Mouse (Mus musculus): Measurements from ENCODE around the gene Cdkn2a. TPM values are rescaled to one million over a fixed set of nuclear protein-coding genes. Genes with fewer than 3 reads are reported as not detected.

Gene Cdkn2a
- total and polyA plus RNA-seq, 2 experiments from 2014 or later = not detected

DNA sequence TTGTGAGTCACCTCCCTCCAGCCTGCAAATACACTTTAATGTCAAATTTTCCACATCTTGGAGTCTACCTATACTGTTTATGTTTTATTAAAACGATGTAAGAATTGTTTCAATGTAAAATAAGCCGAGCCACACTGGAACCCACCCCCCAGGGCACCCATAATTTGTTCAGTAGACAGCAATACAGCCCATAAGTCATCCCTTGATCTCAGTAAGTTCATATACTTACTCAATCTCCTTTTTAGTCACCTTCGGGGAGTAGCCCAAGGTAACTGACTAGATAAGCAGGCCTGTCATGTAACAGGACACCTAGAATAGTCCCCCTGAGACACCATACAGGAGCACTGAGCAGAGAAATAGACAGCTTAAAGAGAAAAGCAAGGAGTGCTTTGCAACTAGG, 11.2 kb upstream of the Cdkn2a start:
- Histone ChIP-seq H3K4me2 (ENCODE audit: low read depth, low read length) (no peak overlapping the region), H3K36me3 (ENCODE audit: insufficient read depth, low read length) (no peaks in the 10 kb centered on the region), H3K9ac (replicated peaks; ENCODE audit: low read length) (no peak overlapping the region), H3K4me3 (ENCODE audit: low read length) (no peak overlapping the region), H3K27me3 (ENCODE audit: insufficient read depth, low read length) (peaks cover 89% of the 10 kb centered on the region), H3K4me1 (ENCODE audit: insufficient read depth, low read length) (no peaks in the 10 kb centered on the region), H3K27ac (no peak overlapping the region), H3K9me3 (ENCODE audit: low read length) (no peaks in the 10 kb centered on the region)
- no peak for ATAC-seq
- no peak for DNase-seq (ENCODE audit: low spot score)
- TF ChIP-seq CTCF (IDR thresholded peaks at IDR 0.05; ENCODE audit: low read depth) = no peak
- 8% methylated on average over 3 of the region's 3 CpGs for WGBS

DNA sequence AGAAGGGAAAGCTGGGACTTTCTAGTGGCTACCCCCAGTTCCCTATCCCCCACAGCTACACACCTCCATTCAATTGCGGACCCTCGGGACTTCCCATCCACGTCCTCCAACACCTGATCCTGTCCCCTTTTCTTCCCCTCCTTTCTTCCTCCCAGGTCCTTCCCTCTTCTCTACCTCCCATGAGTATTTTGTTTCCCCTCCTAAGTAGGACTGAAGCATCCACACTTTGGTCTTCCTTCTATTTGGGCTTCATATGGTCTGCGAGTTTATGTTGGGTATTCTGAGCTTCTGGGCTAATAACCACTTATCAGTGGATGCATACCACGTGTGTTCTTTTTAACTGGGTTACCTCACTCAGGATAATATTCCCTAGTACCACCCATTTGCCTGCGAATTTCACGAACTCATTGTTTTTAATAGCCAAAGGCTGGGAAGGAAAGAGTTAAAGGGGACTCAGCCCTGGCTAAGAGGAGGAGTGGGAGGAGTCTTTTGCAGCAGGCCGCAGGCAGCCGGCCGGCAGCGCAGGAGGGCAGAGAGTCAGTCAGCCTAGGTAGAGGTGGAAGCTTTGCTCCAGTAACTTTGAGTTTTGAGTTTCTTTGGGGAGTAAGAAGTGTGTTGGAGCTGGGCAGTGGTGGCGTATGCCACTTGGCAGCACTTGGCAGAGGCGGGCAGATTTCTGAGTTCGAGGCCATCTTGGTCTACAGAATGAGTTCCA, 9.0 kb upstream of the Cdkn2a start:
- no peak overlapping the region for H3K27ac ChIP-seq
- no peak overlapping the region for H3K4me2 ChIP-seq (ENCODE audit: low read depth, low read length)
- no peak for ATAC-seq
- H3K4me1 ChIP-seq (ENCODE audit: insufficient read depth, low read length) = no peaks in the 10 kb centered on the region
- WGBS = 1% methylated on average over 14 of the region's 14 CpGs
- no peak overlapping the region for H3K4me3 ChIP-seq (ENCODE audit: low read length)
- no peaks in the 10 kb centered on the region for H3K9me3 ChIP-seq (ENCODE audit: low read length)
- DNase-seq (ENCODE audit: low spot score) = no peak
- no peak overlapping the region for H3K9ac ChIP-seq (replicated peaks; ENCODE audit: low read length)
- no peak for TF ChIP-seq CTCF (IDR thresholded peaks at IDR 0.05; ENCODE audit: low read depth)
- no peaks in the 10 kb centered on the region for H3K36me3 ChIP-seq (ENCODE audit: insufficient read depth, low read length)
- H3K27me3 ChIP-seq (ENCODE audit: insufficient read depth, low read length) = peaks cover 89% of the 10 kb centered on the region

DNA sequence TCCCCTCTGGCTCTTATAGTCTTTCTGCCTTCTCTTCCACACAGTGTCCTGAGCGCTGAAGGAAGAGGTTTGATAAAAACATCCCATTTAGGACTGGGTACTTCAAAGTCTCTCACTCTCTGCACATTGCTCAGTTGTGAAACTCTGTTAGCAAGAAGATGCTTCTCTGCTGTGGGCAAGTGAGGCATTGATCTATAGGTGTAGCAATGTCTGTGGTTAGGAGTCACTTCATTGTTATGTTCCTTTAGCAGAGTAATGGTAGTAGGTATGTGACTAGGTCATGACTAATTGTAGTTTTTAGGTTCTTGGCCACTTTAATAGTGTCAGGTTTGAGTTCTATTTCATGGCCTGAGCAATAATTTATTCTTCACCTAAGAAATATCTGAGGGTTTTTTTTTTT, 7.7 kb upstream of the Cdkn2a start:
- 4% methylated on average over 1 of the region's 1 CpGs for WGBS
- peaks cover 82% of the 10 kb centered on the region for H3K27me3 ChIP-seq (ENCODE audit: insufficient read depth, low read length)

DNA sequence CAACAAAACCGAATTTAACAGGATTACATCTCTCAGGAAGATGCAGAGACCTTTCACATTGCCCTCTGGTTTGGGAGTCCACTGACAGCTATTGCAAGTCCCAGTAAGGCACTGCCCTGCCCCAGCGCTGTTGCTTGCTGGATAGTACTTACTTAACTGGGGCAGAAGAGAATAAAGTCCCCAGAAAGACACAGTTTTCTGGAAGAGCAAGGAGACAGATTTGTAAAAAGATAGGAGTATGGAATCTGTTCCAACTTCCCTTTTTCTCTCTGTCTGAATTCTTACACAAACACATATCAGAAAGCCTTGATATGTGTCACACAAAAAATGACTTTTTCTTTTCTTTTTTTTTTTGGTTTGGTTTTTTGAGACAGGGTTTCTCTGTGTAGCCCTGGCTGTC, 5.3 kb upstream of the Cdkn2a start:
- ATAC-seq (no peak), DNase-seq (ENCODE audit: low spot score) (no peak)
- no peak overlapping the region for H3K9ac ChIP-seq (replicated peaks; ENCODE audit: low read length)
- no peak overlapping the region for H3K27ac ChIP-seq
- H3K4me3 ChIP-seq (ENCODE audit: low read length) = no peak overlapping the region
- H3K36me3 ChIP-seq (ENCODE audit: insufficient read depth, low read length) = no peaks in the 10 kb centered on the region
- H3K9me3 ChIP-seq (ENCODE audit: low read length) = no peaks in the 10 kb centered on the region
- TF ChIP-seq CTCF (IDR thresholded peaks at IDR 0.05; ENCODE audit: low read depth) = no peak
- no peaks in the 10 kb centered on the region for H3K4me1 ChIP-seq (ENCODE audit: insufficient read depth, low read length)
- no peak overlapping the region for H3K4me2 ChIP-seq (ENCODE audit: low read depth, low read length)
- 5% methylated on average over 2 of the region's 2 CpGs for WGBS
- peaks cover 82% of the 10 kb centered on the region for H3K27me3 ChIP-seq (ENCODE audit: insufficient read depth, low read length)

More for the DNA sequence above, 7.7 kb upstream of the Cdkn2a start:
- Histone ChIP-seq H3K4me3 (ENCODE audit: low read length) (no peak overlapping the region), H3K4me1 (ENCODE audit: insufficient read depth, low read length) (no peaks in the 10 kb centered on the region), H3K36me3 (ENCODE audit: insufficient read depth, low read length) (no peaks in the 10 kb centered on the region), H3K9me3 (ENCODE audit: low read length) (no peaks in the 10 kb centered on the region), H3K9ac (replicated peaks; ENCODE audit: low read length) (no peak overlapping the region), H3K4me2 (ENCODE audit: low read depth, low read length) (no peak overlapping the region), H3K27ac (no peak overlapping the region)
- DNase-seq (ENCODE audit: low spot score) (no peak), ATAC-seq (no peak)
- no peak for TF ChIP-seq CTCF (IDR thresholded peaks at IDR 0.05; ENCODE audit: low read depth)

DNA sequence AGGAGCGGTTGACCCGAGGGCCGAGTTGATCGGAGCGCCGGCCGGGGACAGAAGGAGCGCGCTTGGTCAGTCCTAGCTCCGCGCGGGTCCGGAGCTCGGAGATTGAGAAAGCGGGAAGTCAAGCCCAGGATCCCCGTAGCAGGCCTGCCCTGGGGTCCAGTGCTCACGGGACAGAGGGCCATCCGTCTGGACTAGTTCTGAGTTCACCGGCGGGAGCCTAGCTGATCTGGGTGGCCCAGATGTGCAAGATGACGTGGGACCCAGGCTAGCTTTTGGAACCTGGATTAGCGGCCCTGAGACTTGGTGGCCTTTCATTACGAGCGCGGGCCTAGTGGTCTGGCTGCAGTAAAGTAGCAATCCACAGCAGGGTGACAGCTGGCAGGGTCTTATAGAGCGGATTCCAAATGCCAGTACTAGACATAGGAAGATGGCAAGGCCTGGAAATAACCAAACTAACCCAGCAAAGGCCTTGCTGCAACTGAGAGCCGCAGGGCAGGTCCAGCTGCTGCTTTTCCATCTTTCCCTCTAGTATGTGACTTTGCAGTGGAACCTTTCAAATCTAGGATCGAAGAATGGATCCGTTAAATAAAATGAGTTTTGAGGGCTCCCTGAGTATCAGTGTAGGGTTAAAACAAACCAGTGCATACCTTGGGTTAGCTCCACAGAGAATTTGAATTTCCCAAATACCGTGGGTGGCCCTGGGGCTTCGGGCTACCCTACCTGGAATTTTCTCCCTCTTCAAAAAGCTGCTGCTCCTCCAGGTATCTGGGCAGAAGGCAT, 1.2 kb upstream of the Cdkn2a start:
- ATAC-seq (peak; percentile 37), DNase-seq (ENCODE audit: low spot score) (no peak)
- Histone ChIP-seq H3K9me3 (ENCODE audit: low read length) (no peaks in the 10 kb centered on the region), H3K27ac (no peak overlapping the region), H3K4me2 (ENCODE audit: low read depth, low read length) (peak overlapping the region; percentile 86), H3K27me3 (ENCODE audit: insufficient read depth, low read length) (peaks cover 86% of the 10 kb centered on the region), H3K4me1 (ENCODE audit: insufficient read depth, low read length) (0 out of 2 replicates have a peak, but pooled peaks cover 6% of the 10 kb centered on the region), H3K9ac (replicated peaks; ENCODE audit: low read length) (peak overlapping the region; percentile 38), H3K36me3 (ENCODE audit: insufficient read depth, low read length) (no peaks in the 10 kb centered on the region), H3K4me3 (ENCODE audit: low read length) (peak overlapping the region; percentile 58)
- TF ChIP-seq CTCF (IDR thresholded peaks at IDR 0.05; ENCODE audit: low read depth) = no peak
- 3% methylated on average over 31 of the region's 31 CpGs for WGBS

DNA sequence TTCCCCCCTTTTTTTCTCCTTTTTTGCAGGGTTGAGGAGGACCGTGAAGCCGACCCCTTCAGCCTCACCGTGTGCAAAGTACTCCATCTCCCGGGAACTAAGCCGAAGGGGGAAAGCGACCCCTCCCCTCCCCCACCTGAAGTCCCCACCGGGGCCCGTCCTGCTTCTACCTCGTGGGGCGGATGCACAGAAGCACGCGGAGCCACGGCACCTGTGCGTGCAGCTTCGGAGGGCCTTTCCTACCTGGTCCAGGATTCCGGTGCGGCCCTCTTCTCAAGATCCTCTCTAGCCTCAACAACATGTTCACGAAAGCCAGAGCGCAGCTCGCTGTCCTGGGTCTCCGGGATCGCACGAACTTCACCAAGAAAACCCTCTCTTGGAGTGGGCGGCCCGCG, 365 bp downstream of the Cdkn2a start:
- ATAC-seq = no peak
- Histone ChIP-seq H3K4me1 (ENCODE audit: insufficient read depth, low read length) (0 out of 2 replicates have a peak, but pooled peaks cover 6% of the 10 kb centered on the region), H3K27me3 (ENCODE audit: insufficient read depth, low read length) (peaks cover 86% of the 10 kb centered on the region), H3K9me3 (ENCODE audit: low read length) (no peaks in the 10 kb centered on the region), H3K36me3 (ENCODE audit: insufficient read depth, low read length) (no peaks in the 10 kb centered on the region), H3K9ac (replicated peaks; ENCODE audit: low read length) (no peak overlapping the region), H3K27ac (no peak overlapping the region), H3K4me3 (ENCODE audit: low read length) (peak overlapping the region; percentile 58), H3K4me2 (ENCODE audit: low read depth, low read length) (peak overlapping the region; percentile 86)
- 2% methylated on average over 26 of the region's 26 CpGs for WGBS
- TF ChIP-seq CTCF (IDR thresholded peaks at IDR 0.05; ENCODE audit: low read depth) = no peak
- no peak for DNase-seq (ENCODE audit: low spot score)

DNA sequence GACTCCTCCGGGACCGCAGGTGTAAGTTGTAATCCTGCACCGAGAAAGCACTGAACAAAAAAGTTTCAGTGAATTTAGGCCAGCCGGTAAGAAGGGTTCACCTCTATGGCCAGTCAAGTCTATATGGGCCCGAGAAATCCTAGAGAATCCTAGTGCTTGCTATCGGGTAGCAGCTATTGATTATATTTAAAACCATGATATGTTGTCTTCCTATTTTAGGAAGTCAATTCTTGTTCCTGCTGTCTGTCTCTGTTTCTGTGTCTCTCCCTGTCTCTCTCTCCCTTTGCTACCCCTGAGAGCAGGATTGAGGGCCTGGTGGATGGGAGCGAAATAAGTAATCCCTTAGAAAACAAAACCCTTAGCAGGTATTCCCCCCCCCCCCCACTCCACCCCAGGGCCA, 937 bp downstream of the Cdkn2a start:
- Histone ChIP-seq H3K9ac (replicated peaks; ENCODE audit: low read length) (no peak overlapping the region), H3K4me2 (ENCODE audit: low read depth, low read length) (no peak overlapping the region), H3K4me1 (ENCODE audit: insufficient read depth, low read length) (0 out of 2 replicates have a peak, but pooled peaks cover 6% of the 10 kb centered on the region), H3K9me3 (ENCODE audit: low read length) (no peaks in the 10 kb centered on the region), H3K27ac (no peak overlapping the region), H3K36me3 (ENCODE audit: insufficient read depth, low read length) (no peaks in the 10 kb centered on the region), H3K4me3 (ENCODE audit: low read length) (no peak overlapping the region), H3K27me3 (ENCODE audit: insufficient read depth, low read length) (peaks cover 90% of the 10 kb centered on the region)
- ATAC-seq (no peak), DNase-seq (ENCODE audit: low spot score) (no peak)
- WGBS = 16% methylated on average over 7 of the region's 7 CpGs
- TF ChIP-seq CTCF (IDR thresholded peaks at IDR 0.05; ENCODE audit: low read depth) = no peak
